Mouse (Mus musculus) heart, embryonic 14.5 days (tissue): ENCODE results near the gene Pik3c2b. TPM values are rescaled to one million over a fixed set of nuclear protein-coding genes. Genes with fewer than 3 reads are reported as not detected.
A peak's percentile ranks its signal among the peaks of the same experiment; 100 is the strongest.

Experiments
- ATAC-seq: fragments of 200-750 bp; cut with Nextera tagmentation; 2 replicates; pipeline ENCODE4 v1.8.0; 2017; ENCODE audit warnings: low read depth, moderate TSS enrichment; ENCODE audit not compliant: insufficient number of reproducible peaks, insufficient read depth, low FRiP score
- H3K27ac ChIP-seq, 2 experiments: fragments of 200-500 bp in 1 of 2; fragments of 300-500 bp in 1 of 2; sonication (generic) in 1 of 2; replicated peaks in 1 of 2; 2 replicates each; pipeline ENCODE4 v1.5.1; 2012 to 2014; ENCODE audit warnings: low read depth in 2 of 2, low read length in 2 of 2, control low read depth in 1 of 2, mild to moderate bottlenecking in 1 of 2, mixed read lengths in 1 of 2; ENCODE audit not compliant: control insufficient read depth in 1 of 2, insufficient read depth in 1 of 2
- H3K27me3 ChIP-seq: fragments of 300-500 bp; sonication (generic); 2 replicates; pipeline ENCODE4 v1.6.1; 2014; ENCODE audit warnings: mild to moderate bottlenecking, low read length, control low read depth; ENCODE audit not compliant: control insufficient read depth, insufficient read depth
- H3K36me3 ChIP-seq: fragments of 300-500 bp; sonication (generic); 2 replicates; pipeline ENCODE4 v1.6.1; 2014; ENCODE audit warnings: mild to moderate bottlenecking, control low read depth, low read length, mixed read lengths; ENCODE audit not compliant: control insufficient read depth, insufficient read depth
- H3K4me1 ChIP-seq, 2 experiments: fragments of 200-500 bp in 1 of 2; fragments of 300-500 bp in 1 of 2; sonication (generic) in 1 of 2; 2 replicates each; pipeline ENCODE4 v1.6.1; 2012 to 2014; ENCODE audit warnings: low read length in 2 of 2, control low read depth in 1 of 2, mixed read lengths in 1 of 2; ENCODE audit not compliant: control insufficient read depth in 2 of 2, insufficient read depth in 2 of 2
- H3K4me2 ChIP-seq: fragments of 300-500 bp; sonication (generic); 2 replicates; pipeline ENCODE4 v1.6.1; 2014; ENCODE audit warnings: mild to moderate bottlenecking, low read length
- H3K4me3 ChIP-seq, 2 experiments: fragments of 200-500 bp in 1 of 2; fragments of 300-500 bp in 1 of 2; sonication (generic) in 1 of 2; 2 replicates each; pipeline ENCODE4 v1.5.1; 2012 to 2014; ENCODE audit warnings: low read length in 2 of 2, mild to moderate bottlenecking in 2 of 2, control low read depth in 1 of 2, low read depth in 1 of 2, moderate library complexity in 1 of 2; ENCODE audit not compliant: control insufficient read depth in 1 of 2, insufficient read depth in 1 of 2
- H3K9ac ChIP-seq: fragments of 300-500 bp; sonication (generic); 2 replicates; pipeline ENCODE4 v1.6.1; 2014; ENCODE audit warnings: mild to moderate bottlenecking, low read length
- H3K9me3 ChIP-seq: fragments of 300-500 bp; sonication (generic); 2 replicates; pipeline ENCODE4 v1.6.1; 2016; ENCODE audit warnings: low read length, control low read depth; ENCODE audit not compliant: control insufficient read depth
- WGBS: fragments of 180-500 bp; shearing (Covaris S2); extraction: QIAGEN DNeasy Blood & Tissue Kit; methylation state at CpG from one replicate; pipeline ENCODE4 v1.1.7; 2014; 5-methylcytosine and 5-hydroxymethylcytosine counted together
- polyA plus RNA-seq: library from polyadenylated mRNA; unstranded; fragments of >200 nt; fragmentation: Nextera tagmentation; extraction: Ambion mirVana; gene quantifications from 2 replicates; pipeline ENCODE4 v1.2.1, GENCODE M21; 2014

Gene Pik3c2b
- polyA plus RNA-seq, 1 experiment from 2014 or later, result 12.8 TPM

DNA sequence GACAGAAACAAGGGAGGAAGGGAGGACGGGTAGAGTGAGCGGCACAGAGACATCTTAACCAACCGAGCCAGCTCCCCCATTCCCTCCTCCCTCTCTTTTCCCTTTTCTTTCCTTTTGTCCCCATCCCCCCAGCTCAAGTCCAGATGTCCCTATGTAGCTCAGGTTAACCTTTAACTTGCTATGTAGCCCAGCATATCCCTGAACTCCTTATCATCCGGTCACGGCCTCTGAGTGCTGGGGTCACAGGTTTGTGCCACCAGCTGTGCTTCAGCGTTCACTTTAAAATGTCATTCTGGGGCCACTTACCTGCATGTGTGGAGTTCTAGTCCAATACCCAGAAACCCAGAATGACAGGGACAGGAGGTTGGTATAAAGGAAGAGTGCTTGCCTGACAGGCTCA lies 78.7 kb downstream of the Pik3c2b start:
- Histone ChIP-seq H3K27me3 (no peaks in the 10 kb centered on the region), H3K4me1 (no peaks in the 10 kb centered on the region), H3K9me3 (no peaks in the 10 kb centered on the region), H3K4me2 (no peak overlapping the region), H3K4me3 (no peak overlapping the region), H3K36me3 (no peaks in the 10 kb centered on the region), H3K27ac (no peak overlapping the region), H3K9ac (no peak overlapping the region)
- 77% methylated on average over 6 of the region's 6 CpGs for WGBS
- no peak for ATAC-seq

DNA sequence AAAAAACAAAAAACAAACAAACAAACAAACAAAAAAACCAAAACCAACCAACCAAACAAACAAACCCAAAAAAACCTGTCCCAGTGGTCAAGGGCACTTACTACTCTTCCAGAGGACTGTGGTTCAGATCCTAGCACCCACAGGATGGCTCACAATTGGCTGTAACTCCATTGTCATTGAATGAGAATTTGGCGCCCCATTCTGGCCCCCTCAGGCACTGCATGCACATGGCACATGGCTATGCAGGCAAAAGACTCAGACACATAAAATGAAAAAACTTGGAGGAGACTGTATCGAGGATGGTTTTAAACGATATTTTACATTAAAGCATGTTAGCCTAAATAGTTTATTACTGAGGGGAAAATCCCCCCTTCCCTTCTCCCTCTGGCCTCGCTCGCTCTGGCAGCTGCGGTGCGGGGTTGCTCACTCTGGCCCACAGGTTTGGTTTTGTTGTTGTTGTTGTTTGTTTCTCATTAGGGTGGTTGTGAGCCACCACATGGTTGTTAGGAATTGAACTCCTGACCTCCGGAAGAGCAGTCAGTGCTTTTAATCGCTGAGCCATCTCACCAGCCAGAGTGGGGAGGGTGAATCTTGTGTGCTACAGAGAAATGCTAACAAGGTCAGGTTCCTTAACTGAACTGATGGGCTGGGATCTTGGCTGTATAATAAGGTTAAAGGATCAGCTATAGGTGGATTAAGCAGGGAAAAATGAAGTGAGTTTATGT lies 80.3 kb downstream of the Pik3c2b start:
- 86% methylated on average over 9 of the region's 9 CpGs for WGBS
- Histone ChIP-seq H3K9me3 (no peaks in the 10 kb centered on the region), H3K4me3 (no peak overlapping the region), H3K27ac (no peak overlapping the region), H3K4me2 (no peak overlapping the region), H3K9ac (no peak overlapping the region), H3K27me3 (no peaks in the 10 kb centered on the region), H3K4me1 (peaks cover 0 to 8% of the 10 kb centered on the region in 2 experiments; a peak in 1 of 4 replicates), H3K36me3 (no peaks in the 10 kb centered on the region)
- ATAC-seq, result no peak

DNA sequence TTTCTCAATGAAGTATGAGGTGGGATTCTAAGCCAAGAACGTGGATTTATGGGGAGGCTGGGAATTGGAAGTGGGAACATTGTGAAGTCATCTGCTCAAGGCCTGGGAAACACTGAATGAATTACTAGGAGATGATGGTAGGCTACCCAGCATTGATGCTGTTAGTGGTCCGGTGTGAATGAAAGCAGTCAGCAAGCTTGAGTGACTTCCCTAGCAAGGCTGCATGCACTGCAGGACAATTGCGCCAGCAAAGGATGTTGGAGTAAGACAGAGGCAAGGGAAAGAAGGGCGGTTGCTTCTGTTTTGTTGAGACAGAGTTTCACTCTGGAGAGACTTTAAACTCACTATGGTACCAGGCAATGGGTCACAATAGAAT lies 80.9 kb downstream of the Pik3c2b start:
- WGBS, result 65% methylated on average over 4 of the region's 4 CpGs
- H3K4me3 ChIP-seq, result no peak overlapping the region
- H3K27ac ChIP-seq, result no peak overlapping the region
- no peak overlapping the region for H3K4me2 ChIP-seq
- H3K9me3 ChIP-seq, result no peaks in the 10 kb centered on the region
- H3K36me3 ChIP-seq, result no peaks in the 10 kb centered on the region
- ATAC-seq, result no peak
- H3K4me1 ChIP-seq, result peaks cover 0 to 8% of the 10 kb centered on the region in 2 experiments; a peak in 1 of 4 replicates
- no peaks in the 10 kb centered on the region for H3K27me3 ChIP-seq
- no peak overlapping the region for H3K9ac ChIP-seq

DNA sequence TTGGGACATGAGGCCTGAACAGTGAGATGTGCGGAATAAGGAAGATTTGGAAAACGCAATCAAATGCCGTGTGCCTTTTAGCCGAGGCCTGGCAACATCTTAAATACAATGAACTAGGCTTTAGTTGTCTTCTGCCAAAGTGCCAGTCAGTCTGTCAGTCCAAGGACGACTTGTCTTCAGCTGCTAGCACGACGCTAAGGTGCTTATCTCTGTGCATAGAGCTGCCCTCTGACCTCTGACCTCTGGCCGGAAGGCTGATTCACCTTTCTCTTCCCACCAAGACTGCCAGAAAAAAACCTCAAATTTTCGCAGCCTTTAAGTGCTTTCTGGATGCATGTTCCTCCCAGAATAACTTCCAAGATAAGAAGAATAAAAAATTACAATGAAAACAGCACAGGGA lies 81.9 kb downstream of the Pik3c2b start:
- no peak for ATAC-seq
- no peak overlapping the region for H3K4me3 ChIP-seq
- WGBS, result 44% methylated on average over 9 of the region's 9 CpGs
- H3K4me2 ChIP-seq, result no peak overlapping the region
- no peak overlapping the region for H3K27ac ChIP-seq
- no peaks in the 10 kb centered on the region for H3K27me3 ChIP-seq
- H3K9me3 ChIP-seq, result no peaks in the 10 kb centered on the region
- H3K4me1 ChIP-seq, result peaks cover 0 to 8% of the 10 kb centered on the region in 2 experiments; a peak in 1 of 4 replicates
- H3K9ac ChIP-seq, result no peak overlapping the region
- H3K36me3 ChIP-seq, result no peaks in the 10 kb centered on the region

DNA sequence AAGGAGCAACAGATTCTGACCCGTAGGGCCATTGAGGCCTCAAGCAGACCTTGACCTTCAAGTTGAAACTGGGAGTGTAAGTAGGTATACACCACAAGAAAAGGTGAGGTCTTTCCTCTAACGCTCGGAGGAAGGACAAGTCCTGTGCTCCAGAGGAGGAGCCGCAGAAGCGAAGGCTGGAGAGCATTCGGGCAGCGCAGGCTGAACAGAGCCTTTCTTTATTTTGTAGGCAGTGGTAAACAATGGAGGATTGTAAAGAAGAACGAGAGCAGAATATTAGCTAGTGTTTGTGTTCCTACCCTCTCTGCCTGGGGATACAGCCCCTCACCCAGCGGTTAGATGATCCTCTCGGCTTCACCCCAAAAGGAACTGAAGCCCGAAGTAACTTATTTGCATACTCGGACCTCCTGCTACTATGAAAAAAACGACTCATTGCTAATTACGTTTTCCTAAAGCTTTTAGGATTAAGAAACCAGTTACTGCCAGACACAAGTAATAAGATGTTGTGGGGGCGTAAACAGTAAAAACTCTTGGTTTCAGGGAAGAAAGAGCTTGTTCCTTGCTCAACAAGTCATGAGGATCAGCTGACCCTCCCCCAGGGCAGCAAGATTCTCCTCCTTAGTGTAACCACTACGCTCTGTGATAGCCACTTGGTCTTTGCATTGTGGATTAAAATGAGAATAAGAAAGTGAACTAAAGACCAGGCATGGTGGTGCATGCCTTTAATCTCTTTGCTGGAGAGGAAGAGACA lies 84.2 kb downstream of the Pik3c2b start:
- WGBS, result 34% methylated on average over 16 of the region's 16 CpGs
- Histone ChIP-seq H3K9me3 (no peaks in the 10 kb centered on the region), H3K4me1 (peaks cover 0 to 12% of the 10 kb centered on the region in 2 experiments; a peak in 2 of 4 replicates), H3K27me3 (no peaks in the 10 kb centered on the region), H3K27ac (peak overlapping the region in 1 of 2 experiments; percentile 8; a peak in 1 of 4 replicates), H3K4me2 (peak overlapping the region; percentile 99), H3K4me3 (no peak overlapping the region), H3K36me3 (peaks cover 13% of the 10 kb centered on the region; the same call in 1 of the 2 replicates), H3K9ac (0 out of 2 replicates have a peak overlapping the region, but pooled peaks have one; percentile 25)
- ATAC-seq, result no peak

DNA sequence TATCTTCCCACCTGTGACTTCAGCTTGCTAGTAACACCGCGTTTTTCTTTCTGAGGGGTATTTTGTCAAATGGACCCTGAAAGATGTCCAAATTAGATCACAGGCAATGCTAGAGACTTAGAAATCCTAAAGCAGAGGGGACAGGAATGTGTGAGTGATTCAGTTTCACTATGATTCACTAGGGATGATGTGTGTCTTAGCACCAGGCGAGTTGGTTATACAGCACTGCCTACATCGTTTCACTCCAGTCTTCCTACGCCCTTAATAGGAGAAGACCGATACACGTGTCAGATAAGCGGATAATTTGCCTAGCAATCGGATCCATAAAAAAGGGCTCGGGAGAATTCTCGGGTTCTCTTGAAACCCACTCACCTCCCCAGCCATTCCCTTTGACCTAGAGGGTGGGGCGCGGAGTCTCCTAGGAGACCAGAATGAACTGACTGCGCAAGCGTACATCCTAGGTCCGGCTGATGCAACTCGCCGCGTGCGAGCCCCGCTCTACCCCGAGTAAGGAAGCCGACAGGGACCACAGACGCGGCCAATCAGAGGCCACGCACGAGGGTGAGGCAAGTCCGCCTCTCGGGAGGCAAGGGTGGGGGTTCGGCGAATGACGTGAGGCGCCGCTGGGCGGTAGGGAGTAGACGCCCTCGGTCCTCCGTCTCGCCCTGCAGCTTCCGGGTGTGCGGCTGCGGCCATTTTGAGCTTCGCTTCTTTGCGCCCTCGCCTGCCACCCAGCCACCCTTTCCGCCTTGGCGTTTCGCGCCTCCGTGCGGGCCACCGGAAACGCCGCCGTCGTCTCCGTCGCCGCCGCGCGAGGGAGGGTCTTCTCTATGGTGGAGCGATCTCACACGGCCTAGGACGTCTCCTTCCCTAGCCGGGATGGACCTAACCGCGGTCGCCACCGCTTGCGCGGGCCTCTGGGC lies 85.4 kb downstream of the Pik3c2b start, which contains the start of gene Ppp1r15b:
TSS of gene Ppp1r15b (plus strand) at position 506 of the 923 bp plus-strand sequence.
- Histone ChIP-seq H3K9ac (peak within 1 kb of the TSS; percentile 98), H3K9me3 (no peaks in the 10 kb centered on the region), H3K4me3 (peak within 1 kb of the TSS; percentile 87 to 92), H3K27me3 (no peaks in the 10 kb centered on the region), H3K27ac (peak within 1 kb of the TSS; percentile 97 to 98), H3K36me3 (peaks cover 17% of the 10 kb centered on the region), H3K4me2 (peak within 1 kb of the TSS; percentile 99), H3K4me1 (peaks cover 3 to 23% of the 10 kb centered on the region in 2 experiments)
- under 1% methylated on average over 72 of the region's 72 CpGs for WGBS
- peak; percentile 98 for ATAC-seq

DNA sequence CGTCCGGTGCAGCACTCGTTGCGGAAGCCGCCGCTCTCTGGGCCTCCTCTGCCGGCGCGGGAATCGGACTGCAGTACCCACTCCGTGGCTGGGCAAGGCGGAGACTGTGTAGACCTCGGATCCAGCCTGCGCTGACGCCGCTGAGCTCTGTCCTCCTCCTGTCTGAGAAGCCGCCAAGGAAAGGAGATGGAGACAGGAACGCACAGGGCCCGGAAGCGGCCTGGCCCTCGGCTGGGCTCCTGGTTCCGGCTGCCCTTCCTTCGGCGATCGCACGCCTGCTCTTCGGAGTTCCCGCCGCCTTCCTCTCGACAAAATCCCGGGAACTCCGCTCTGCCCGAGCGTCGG lies 86.1 kb downstream of the Pik3c2b start:
- peak overlapping the region; percentile 87 to 92 for H3K4me3 ChIP-seq
- no peaks in the 10 kb centered on the region for H3K9me3 ChIP-seq
- H3K27ac ChIP-seq, result peak overlapping the region; percentile 97 to 98
- peaks cover 3 to 25% of the 10 kb centered on the region in 2 experiments for H3K4me1 ChIP-seq
- peaks cover 24% of the 10 kb centered on the region for H3K36me3 ChIP-seq
- peak overlapping the region; percentile 98 for H3K9ac ChIP-seq
- no peaks in the 10 kb centered on the region for H3K27me3 ChIP-seq
- ATAC-seq, result no peak; the same call in 1 of the 2 replicates
- H3K4me2 ChIP-seq, result peak overlapping the region; percentile 99
- 0% methylated on average over 35 of the region's 35 CpGs for WGBS
